Mouse (Mus musculus) common myeloid progenitor, adult 5-6 weeks (primary cell): Measurements from ENCODE around the gene Vmn1r215. TPM values are rescaled to one million over a fixed set of nuclear protein-coding genes. Genes with fewer than 3 reads are reported as not detected.
"Not testable (repeated sequence)": the region's sequence is repeated elsewhere in the genome, so short reads cannot be mapped to it uniquely, and the experiment has no call there.

Experiments
- ATAC-seq: replicated peaks from 2 replicates; pipeline ENCODE4 v1.8.0; 2016; ENCODE audit warnings: low read depth, mild to moderate bottlenecking, moderate TSS enrichment, inconsistent platforms; ENCODE audit not compliant: poor library complexity, severe bottlenecking
- total RNA-seq: library from RNA; stranded (forward); fragments of 200-1000, 187-1606 nt; gene quantifications from 2 replicates; pipeline ENCODE4 v1.2.3, GENCODE M21; 2017

Vmn1r215 gene
- not detected in 2 replicates for total RNA-seq

GRCm38 (mm10) chr13:23067725-23068124, at the start of gene Vmn1r215:
Gene Vmn1r215, plus strand, starts transcription at chr13:23068025.
- no peak for ATAC-seq

GRCm38 (mm10) chr13:23018158-23018557, 49.7 kb upstream of the Vmn1r215 start:
- ATAC-seq: no peak

- no peak for ATAC-seq
These were observed 43.0 kb upstream of the Vmn1r215 start for GRCm38 (mm10) chr13:23024812-23025211.

GRCm38 (mm10) chr13:23030118-23030517, 37.7 kb upstream of the Vmn1r215 start, which contains the start of gene Vmn1r214:
Gene Vmn1r214, plus strand, starts transcription at chr13:23030418.
- no peak for ATAC-seq

GRCm38 (mm10) chr13:23057778-23058177, 10.0 kb upstream of the Vmn1r215 start:
- ATAC-seq: no peak

- no peak for ATAC-seq
These were observed 1.5 kb downstream of the Vmn1r215 start for GRCm38 (mm10) chr13:23069312-23069711.

GRCm38 (mm10) chr13:23094386-23094785, 26.6 kb downstream of the Vmn1r215 start:
- ATAC-seq: no peak

GRCm38 (mm10) chr13:23118126-23118525, 50.3 kb downstream of the Vmn1r215 start, which contains the start of gene Vmn1r217:
Gene Vmn1r217, minus strand, starts transcription at chr13:23118226.
- not testable (repeated sequence) for ATAC-seq

- ATAC-seq: no peak
These were observed 52.8 kb downstream of the Vmn1r215 start for GRCm38 (mm10) chr13:23120611-23121010.

Other genes with a start within 250 kb of the Vmn1r215 start
- not detected in 2 replicates for gene Vmn1r210, start 236.7 kb upstream of the Vmn1r215 start, total RNA-seq
- not detected in 2 replicates for gene Vmn1r211, start 210.5 kb upstream of the Vmn1r215 start, total RNA-seq
- gene Vmn1r212, start 183.8 kb upstream of the Vmn1r215 start, total RNA-seq: not detected in 2 replicates
- not detected in 2 replicates for gene Vmn1r213, start 60.4 kb upstream of the Vmn1r215 start, total RNA-seq
- not detected in 2 replicates for gene Vmn1r214, start 37.6 kb upstream of the Vmn1r215 start, total RNA-seq
- not detected in 2 replicates for gene Vmn1r217, start 50.2 kb downstream of the Vmn1r215 start, total RNA-seq
- gene Vmn1r218, start 65.1 kb downstream of the Vmn1r215 start, total RNA-seq: not detected in 2 replicates
- gene Vmn1r219, start 91.3 kb downstream of the Vmn1r215 start, total RNA-seq: not detected in 2 replicates
- not detected in 2 replicates for gene Vmn1r220, start 120.0 kb downstream of the Vmn1r215 start, total RNA-seq
- gene Vmn1r221, start 146.1 kb downstream of the Vmn1r215 start, total RNA-seq: not detected in 2 replicates
- gene Vmn1r222, start 167.9 kb downstream of the Vmn1r215 start, total RNA-seq: not detected in 2 replicates
- gene Vmn1r223, start 179.1 kb downstream of the Vmn1r215 start, total RNA-seq: not detected in 2 replicates